Mouse (Mus musculus) CD4-positive naive resting alpha-beta T cell, adult 76 days (primary cell): ENCODE data around the gene Olfr419. TPM values are rescaled to one million over a fixed set of nuclear protein-coding genes. Genes with fewer than 3 reads are reported as not detected.

ENCODE experiments used
- total RNA-seq: library from RNA; stranded (reverse); gene quantifications from one replicate; pipeline ENCODE4 v1.2.4, GENCODE M21; 2023

Olfr419 gene
- not detected for total RNA-seq

DNA sequence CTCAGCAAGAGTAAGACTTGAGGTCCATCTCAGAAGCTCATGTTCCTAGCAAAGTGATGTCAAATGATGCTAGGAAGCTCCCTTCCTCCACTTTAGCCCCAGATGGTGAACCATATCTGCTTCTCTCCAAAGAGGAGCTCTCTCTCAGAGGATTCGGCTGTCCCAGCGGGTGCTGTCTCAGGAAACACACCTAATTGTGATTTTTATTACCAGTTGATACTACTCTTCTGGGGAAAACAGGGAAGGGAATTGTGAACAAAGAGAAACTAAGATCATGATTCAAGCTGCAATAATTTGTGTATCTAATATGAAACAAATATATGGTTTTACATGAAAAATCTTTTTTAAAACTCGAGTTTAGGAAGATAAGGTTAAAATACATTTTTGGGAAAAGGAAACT is at the start of gene Olfr419:
Gene Olfr419 (minus strand): TSS at position 101 of the 400 bp plus-strand sequence.

Other genes starting within 250 kb of the Olfr419 start
- 2.6 TPM for gene Ifi205, start 220.3 kb downstream of the Olfr419 start, total RNA-seq
- gene Olfr433, start 211.4 kb downstream of the Olfr419 start, total RNA-seq, result not detected
- not detected for gene Olfr432, start 202.9 kb downstream of the Olfr419 start, total RNA-seq
- not detected for gene Olfr430, start 185.5 kb downstream of the Olfr419 start, total RNA-seq
- gene Olfr429, start 167.7 kb downstream of the Olfr419 start, total RNA-seq, result not detected
- gene Olfr427, start 155.2 kb downstream of the Olfr419 start, total RNA-seq, result not detected
- not detected for gene Olfr231, start 130.9 kb downstream of the Olfr419 start, total RNA-seq
- not detected for gene Olfr424, start 120.5 kb downstream of the Olfr419 start, total RNA-seq
- not detected for gene Olfr420, start 96.4 kb downstream of the Olfr419 start, total RNA-seq
- gene Spta1, start 79.3 kb downstream of the Olfr419 start, total RNA-seq, result 1.2 TPM
- gene Mptx1, start 78.5 kb upstream of the Olfr419 start, total RNA-seq, result not detected
- not detected for gene Olfr417, start 113.1 kb upstream of the Olfr419 start, total RNA-seq
- not detected for gene Olfr248, start 139.0 kb upstream of the Olfr419 start, total RNA-seq
- not detected for gene Olfr414, start 172.0 kb upstream of the Olfr419 start, total RNA-seq
- gene Olfr220, start 190.0 kb upstream of the Olfr419 start, total RNA-seq, result not detected
- gene Fmn2, start 249.8 kb upstream of the Olfr419 start, total RNA-seq, result not detected